Mouse (Mus musculus): ENCODE results near the gene 4932438A13Rik. TPM values are rescaled to one million over a fixed set of nuclear protein-coding genes. Genes with fewer than 3 reads are reported as not detected.
A peak's percentile ranks its signal among the peaks of the same experiment; 100 is the strongest.

4932438A13Rik gene
- polyA plus RNA-seq, 1 experiment from 2014 or later = 55.8 TPM

DNA sequence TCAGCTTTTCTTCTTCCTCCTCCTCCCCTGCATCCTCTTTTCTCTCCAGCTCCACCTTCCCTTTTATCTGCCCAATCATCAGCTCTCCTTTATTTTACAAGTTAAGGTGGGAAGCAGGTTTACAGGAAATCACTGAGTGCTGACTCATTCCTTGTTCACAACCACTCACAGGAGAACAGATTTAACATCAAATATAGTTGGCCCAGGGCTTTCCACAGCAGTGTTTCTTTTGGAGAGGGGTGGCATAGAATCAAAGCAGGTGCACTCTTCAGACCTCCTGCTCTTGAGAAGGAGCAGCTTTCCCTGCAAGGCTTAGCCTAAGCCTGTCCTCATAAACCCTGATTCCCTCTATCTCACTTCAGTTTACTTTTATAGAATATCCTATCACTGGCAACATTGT lies 80.8 kb downstream of the 4932438A13Rik start:
- H3K27me3 ChIP-seq = no peaks in the 10 kb centered on the region
- H3K36me3 ChIP-seq = peaks cover 33% of the 10 kb centered on the region
- H3K27ac ChIP-seq (replicated peaks) = no peak overlapping the region
- no peak overlapping the region for H3K4me2 ChIP-seq
- H3K4me3 ChIP-seq = no peak overlapping the region
- H3K9ac ChIP-seq = no peak overlapping the region
- no peaks in the 10 kb centered on the region for H3K9me3 ChIP-seq
- no peaks in the 10 kb centered on the region for H3K4me1 ChIP-seq (replicated peaks)
- no peak for ATAC-seq (ENCODE audit: low read depth)

DNA sequence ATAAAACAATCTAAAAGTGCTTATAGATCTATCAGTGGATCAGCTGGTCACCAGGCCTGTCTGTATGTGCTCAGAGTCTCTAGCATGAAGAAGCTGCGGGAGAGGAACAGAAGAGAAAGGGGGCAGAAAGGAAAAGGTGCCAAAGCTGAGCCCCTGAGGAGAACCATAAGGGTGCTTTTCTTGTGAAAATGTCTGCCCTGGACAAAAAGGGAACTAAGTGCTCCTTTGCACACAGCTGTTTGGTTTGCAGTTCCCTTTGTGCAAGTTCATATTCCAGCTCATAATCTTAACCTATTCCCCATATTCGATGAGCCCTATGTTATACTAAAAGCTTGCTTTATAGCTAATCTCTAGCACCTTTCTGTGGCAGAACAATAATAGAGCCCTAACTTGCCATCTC lies 175.1 kb downstream of the 4932438A13Rik start:
- Histone ChIP-seq H3K9ac (no peak overlapping the region), H3K4me3 (no peak overlapping the region), H3K4me2 (no peak overlapping the region), H3K27me3 (no peaks in the 10 kb centered on the region), H3K4me1 (replicated peaks) (no peaks in the 10 kb centered on the region), H3K9me3 (no peaks in the 10 kb centered on the region), H3K27ac (replicated peaks) (no peak overlapping the region), H3K36me3 (peaks cover 59% of the 10 kb centered on the region)
- ATAC-seq (ENCODE audit: low read depth) = no peak
- 89% methylated on average over 2 of the region's 2 CpGs for WGBS

- H3K4me3 ChIP-seq = no peak overlapping the region
- no peak overlapping the region for H3K27ac ChIP-seq (replicated peaks)
- no peaks in the 10 kb centered on the region for H3K4me1 ChIP-seq (replicated peaks)
- no peak overlapping the region for H3K4me2 ChIP-seq
- H3K27me3 ChIP-seq = no peaks in the 10 kb centered on the region
- ATAC-seq (ENCODE audit: low read depth) = no peak
- H3K9ac ChIP-seq = no peak overlapping the region
- no peaks in the 10 kb centered on the region for H3K9me3 ChIP-seq
- H3K36me3 ChIP-seq = peaks cover 67% of the 10 kb centered on the region
These were observed 176.9 kb downstream of the 4932438A13Rik start for GRCm38 (mm10) chr3:37039811-37040210.

GRCm38 (mm10) chr3:37051491-37051890 lies 188.6 kb downstream of the 4932438A13Rik start:
- Histone ChIP-seq H3K4me3 (no peak overlapping the region), H3K9ac (no peak overlapping the region), H3K36me3 (peaks cover 36% of the 10 kb centered on the region), H3K27me3 (no peaks in the 10 kb centered on the region), H3K27ac (replicated peaks) (no peak overlapping the region), H3K9me3 (no peaks in the 10 kb centered on the region), H3K4me2 (no peak overlapping the region), H3K4me1 (replicated peaks) (no peaks in the 10 kb centered on the region)
- 100% methylated on average over 1 of the region's 1 CpGs for WGBS
- no peak for ATAC-seq (ENCODE audit: low read depth)

DNA sequence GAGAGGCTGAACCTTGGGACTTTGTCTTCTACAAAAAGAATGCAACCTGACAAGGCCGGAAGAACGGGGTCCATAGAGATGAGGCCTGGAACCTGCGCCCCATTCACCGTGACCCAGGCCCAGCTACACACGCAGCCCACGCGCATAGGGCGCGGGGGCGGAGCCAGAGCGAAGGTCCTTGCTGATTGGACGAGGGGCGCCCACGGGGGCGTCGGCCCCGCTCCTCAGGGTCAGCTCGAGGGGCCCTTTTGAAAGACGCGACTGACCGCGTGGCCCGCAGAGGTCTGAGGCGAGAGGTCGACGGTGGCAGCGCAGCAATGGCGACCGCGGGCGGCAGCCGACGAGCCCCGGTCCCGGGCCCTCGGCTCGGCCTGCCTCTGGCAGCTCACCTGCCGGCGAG lies 200.5 kb downstream of the 4932438A13Rik start, which contains the start of gene Adad1:
Gene Adad1 (plus strand): TSS at position 122 of the 400 bp plus-strand sequence.
- Histone ChIP-seq H3K4me3 (peak within 1 kb of the TSS; percentile 30), H3K9ac (no peak within 1 kb of the TSS), H3K27ac (replicated peaks) (no peak within 1 kb of the TSS), H3K9me3 (peaks cover 28% of the 10 kb centered on the region), H3K27me3 (no peaks in the 10 kb centered on the region), H3K4me2 (peak within 1 kb of the TSS; percentile 46), H3K4me1 (replicated peaks) (no peaks in the 10 kb centered on the region), H3K36me3 (no peaks in the 10 kb centered on the region)
- 59% methylated on average over 38 of the region's 39 CpGs for WGBS
- ATAC-seq (ENCODE audit: low read depth) = peak; percentile 47; the same call in 1 of the 2 replicates

DNA sequence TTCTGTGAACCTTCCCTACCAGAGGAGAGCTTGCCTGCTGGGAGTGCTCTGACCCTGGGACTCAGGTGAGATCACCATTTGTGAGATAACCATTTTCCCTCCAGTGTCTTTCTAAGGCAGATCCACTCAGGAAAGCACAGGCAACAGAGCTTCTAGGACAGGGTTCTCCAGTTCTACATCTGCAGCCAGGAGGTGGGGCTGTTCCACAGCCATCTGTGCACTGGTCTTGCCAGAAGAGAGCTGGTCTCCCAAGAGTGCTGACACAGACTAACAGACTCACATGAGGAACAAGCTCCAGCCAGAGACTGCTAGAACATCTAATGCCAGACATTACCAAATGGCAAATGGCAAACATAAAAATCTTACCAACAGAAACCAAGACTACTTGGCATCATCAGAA lies 210.3 kb downstream of the 4932438A13Rik start:
- Histone ChIP-seq H3K27ac (replicated peaks) (no peak overlapping the region), H3K9me3 (peaks cover 11% of the 10 kb centered on the region; the same call in 1 of the 2 replicates), H3K4me2 (no peak overlapping the region), H3K27me3 (no peaks in the 10 kb centered on the region), H3K4me3 (no peak overlapping the region), H3K4me1 (replicated peaks) (no peaks in the 10 kb centered on the region), H3K9ac (no peak overlapping the region), H3K36me3 (no peaks in the 10 kb centered on the region)
- ATAC-seq (ENCODE audit: low read depth) = no peak

DNA sequence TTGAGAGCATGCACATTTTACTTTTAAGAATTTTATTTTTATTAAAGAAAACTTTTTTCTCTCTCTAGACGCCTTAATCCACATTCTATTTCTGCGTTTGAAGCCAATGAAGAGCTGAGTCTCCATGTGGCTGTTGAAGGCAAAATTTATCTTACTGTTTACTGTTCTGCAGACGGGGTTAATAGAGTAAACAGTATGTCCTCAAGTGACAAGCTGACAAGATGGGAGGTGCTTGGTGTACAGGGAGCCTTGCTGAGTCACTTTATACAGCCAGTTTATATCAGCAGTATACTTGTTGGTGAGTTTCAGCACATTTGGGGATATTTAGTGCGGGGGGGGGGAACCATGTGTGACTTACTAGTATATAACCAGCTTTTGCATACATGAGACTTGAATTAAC lies 222.0 kb downstream of the 4932438A13Rik start:
- Histone ChIP-seq H3K4me1 (replicated peaks) (no peaks in the 10 kb centered on the region), H3K4me2 (no peak overlapping the region), H3K27me3 (no peaks in the 10 kb centered on the region), H3K4me3 (no peak overlapping the region), H3K9me3 (no peaks in the 10 kb centered on the region), H3K27ac (replicated peaks) (no peak overlapping the region), H3K36me3 (no peaks in the 10 kb centered on the region), H3K9ac (no peak overlapping the region)
- WGBS = 92% methylated on average over 4 of the region's 4 CpGs
- no peak for ATAC-seq (ENCODE audit: low read depth)

DNA sequence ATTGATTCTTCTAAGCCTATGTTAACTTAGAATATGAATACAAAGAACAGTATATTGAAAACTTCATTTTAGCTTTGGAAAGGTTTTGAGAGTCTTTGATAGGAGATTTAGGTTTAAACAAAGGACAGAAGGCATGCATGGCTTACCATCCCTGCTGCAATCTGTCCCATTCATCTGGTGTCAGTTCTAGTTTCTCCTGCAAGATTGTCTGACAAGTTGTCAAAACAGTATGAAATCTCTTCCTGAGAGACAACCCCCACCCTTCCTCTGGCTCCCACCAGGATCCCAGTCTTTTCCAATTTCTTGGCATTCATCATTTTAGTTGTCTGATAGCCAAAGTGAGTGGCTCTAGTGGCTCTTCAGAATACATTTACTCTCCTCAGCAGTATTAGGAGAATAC lies 227.8 kb downstream of the 4932438A13Rik start:
- ATAC-seq (ENCODE audit: low read depth) = no peak
- Histone ChIP-seq H3K4me3 (no peak overlapping the region), H3K4me1 (replicated peaks) (no peaks in the 10 kb centered on the region), H3K9ac (no peak overlapping the region), H3K27me3 (no peaks in the 10 kb centered on the region), H3K4me2 (no peak overlapping the region), H3K36me3 (no peaks in the 10 kb centered on the region), H3K9me3 (no peaks in the 10 kb centered on the region), H3K27ac (replicated peaks) (no peak overlapping the region)

Other genes with a start within 250 kb of the 4932438A13Rik start
- gene Bbs7, start 249.6 kb upstream of the 4932438A13Rik start, polyA plus RNA-seq (2015; fragmentation: Nextera tagmentation; extraction: Ambion mirVana) = 19.4 and 20.5 TPM in 2 replicates
- 9.6 and 12.0 TPM in 2 replicates for gene Trpc3, start 172.9 kb upstream of the 4932438A13Rik start, polyA plus RNA-seq (2015; fragmentation: Nextera tagmentation; extraction: Ambion mirVana)
- gene Adad1, start 200.4 kb downstream of the 4932438A13Rik start, polyA plus RNA-seq (2015; fragmentation: Nextera tagmentation; extraction: Ambion mirVana) = 0.28 TPM in 1 of 2 replicates, not detected in the other